Mouse (Mus musculus) c-Kit-negative CD71-positive TER-119-positive erythroid progenitor cells, embryonic 14.5 days (primary cell): ENCODE measurements around the gene Hipk3.

Experiments used
- DNase-seq: peaks from one replicate; pipeline ENCODE4 v3.0.0-alpha.2; 2013; ENCODE audit warnings: low read depth, low spot score

Gene Hipk3

DNA sequence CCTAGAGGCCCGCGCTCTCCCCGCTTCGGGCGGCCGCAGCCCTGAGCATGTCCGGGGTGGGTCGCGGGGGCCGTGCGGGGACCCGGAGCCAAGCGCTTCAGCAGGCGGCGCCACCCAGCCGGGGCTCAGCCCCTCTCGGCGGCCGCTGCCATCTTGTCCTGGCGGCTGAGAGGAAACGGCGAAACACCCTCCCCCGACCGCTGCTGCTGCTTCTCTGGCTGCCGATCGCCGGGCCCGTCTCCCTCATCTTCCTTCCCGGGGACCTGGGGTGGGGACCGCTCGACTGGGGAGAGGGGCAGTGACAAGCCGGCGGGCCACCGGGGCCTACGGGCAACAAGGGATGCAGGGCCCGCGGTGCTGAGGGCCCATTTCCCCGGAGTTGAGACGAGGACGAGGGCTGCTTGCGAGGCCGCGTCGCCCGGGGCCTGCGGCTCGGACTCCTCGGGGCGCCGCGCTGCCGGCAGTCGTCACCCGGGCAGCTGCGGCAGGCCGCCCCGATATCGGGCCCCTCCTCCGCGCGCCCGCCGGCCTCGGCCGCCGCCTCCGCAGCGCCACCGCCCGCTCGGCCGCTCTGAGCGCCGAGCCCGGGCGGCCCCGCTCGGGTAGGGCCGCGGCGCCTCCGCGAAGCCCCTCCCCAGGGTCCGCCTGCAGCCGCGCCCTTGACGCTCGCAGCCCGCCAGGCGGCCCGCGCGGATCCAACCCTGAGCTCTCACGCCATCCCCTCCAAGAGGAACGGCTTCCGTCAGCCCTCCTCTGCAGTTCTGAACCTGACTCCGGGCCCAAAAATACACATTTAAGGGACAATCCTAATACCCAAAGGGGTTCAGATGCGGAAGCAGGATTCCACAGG lies at the start of gene Hipk3:
Hipk3 (minus strand) TSS at position 496 of the 850 bp plus-strand sequence.
- peak; percentile 50 for DNase-seq

GRCm38 (mm10) chr2:104540286-104540685 lies 46.0 kb upstream of the Hipk3 start:
- no peak for DNase-seq

DNA sequence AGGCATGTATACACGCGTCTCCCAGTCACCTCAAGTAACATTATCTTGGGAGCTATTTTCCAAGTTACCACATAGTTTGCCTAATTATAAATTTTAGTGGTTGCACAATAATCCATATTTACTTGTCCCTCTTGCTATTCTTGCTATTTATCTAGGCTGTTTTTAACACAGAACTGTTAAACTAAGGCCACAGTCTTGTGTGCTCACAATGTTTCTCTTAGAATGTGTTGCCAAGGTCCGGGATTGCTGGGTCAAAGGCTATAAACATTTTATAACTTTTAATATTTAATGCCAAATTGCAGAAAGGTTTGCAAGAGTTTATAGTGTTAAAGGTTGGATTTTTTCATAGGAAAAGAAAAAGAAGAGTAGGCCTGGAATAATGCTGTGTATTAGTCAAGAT lies 40.5 kb upstream of the Hipk3 start:
- DNase-seq: no peak

- DNase-seq: no peak
These were observed 38.3 kb upstream of the Hipk3 start for GRCm38 (mm10) chr2:104532548-104532947.

DNA sequence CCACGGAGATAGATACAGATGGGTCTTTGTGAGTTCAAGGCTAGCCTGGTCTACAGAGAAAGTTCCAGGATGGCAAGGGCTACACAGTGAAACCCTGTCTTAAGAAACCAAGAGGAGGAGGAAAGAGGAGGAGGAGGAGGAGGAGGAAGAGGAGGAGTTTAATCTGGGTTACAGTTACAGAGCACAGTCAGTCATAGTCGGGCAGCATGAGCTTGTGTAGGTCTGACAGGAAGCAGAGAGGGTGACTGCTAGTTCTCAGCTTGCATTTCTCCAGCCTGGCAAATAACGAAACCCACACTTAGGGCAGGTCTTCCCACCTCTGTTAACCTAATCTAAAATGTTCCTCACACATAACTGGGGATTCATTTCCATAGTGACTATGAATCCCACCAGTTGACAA lies 32.3 kb upstream of the Hipk3 start:
- DNase-seq: no peak

- no peak for DNase-seq
These were observed 31.3 kb upstream of the Hipk3 start for GRCm38 (mm10) chr2:104525506-104525905.

GRCm38 (mm10) chr2:104511622-104512021 lies 17.4 kb upstream of the Hipk3 start:
- DNase-seq: no peak

GRCm38 (mm10) chr2:104502388-104502787 lies 8.1 kb upstream of the Hipk3 start:
- no peak for DNase-seq

- DNase-seq: no peak
These were observed 6.8 kb upstream of the Hipk3 start for GRCm38 (mm10) chr2:104501091-104501490.

GRCm38 (mm10) chr2:104497771-104498170 lies 3.5 kb upstream of the Hipk3 start:
- no peak for DNase-seq

GRCm38 (mm10) chr2:104497231-104497630 lies 3.0 kb upstream of the Hipk3 start:
- DNase-seq: no peak

- no peak for DNase-seq
These were observed 2.0 kb upstream of the Hipk3 start for GRCm38 (mm10) chr2:104496206-104496605.

- no peak for DNase-seq
These were observed 547 bp upstream of the Hipk3 start for GRCm38 (mm10) chr2:104494801-104495185.

GRCm38 (mm10) chr2:104493021-104493950 lies 960 bp downstream of the Hipk3 start:
- peak; percentile 70 for DNase-seq

- no peak for DNase-seq
These were observed 2.9 kb downstream of the Hipk3 start for GRCm38 (mm10) chr2:104491221-104491795.

- DNase-seq: no peak
These were observed 3.5 kb downstream of the Hipk3 start for GRCm38 (mm10) chr2:104490761-104491160.

DNA sequence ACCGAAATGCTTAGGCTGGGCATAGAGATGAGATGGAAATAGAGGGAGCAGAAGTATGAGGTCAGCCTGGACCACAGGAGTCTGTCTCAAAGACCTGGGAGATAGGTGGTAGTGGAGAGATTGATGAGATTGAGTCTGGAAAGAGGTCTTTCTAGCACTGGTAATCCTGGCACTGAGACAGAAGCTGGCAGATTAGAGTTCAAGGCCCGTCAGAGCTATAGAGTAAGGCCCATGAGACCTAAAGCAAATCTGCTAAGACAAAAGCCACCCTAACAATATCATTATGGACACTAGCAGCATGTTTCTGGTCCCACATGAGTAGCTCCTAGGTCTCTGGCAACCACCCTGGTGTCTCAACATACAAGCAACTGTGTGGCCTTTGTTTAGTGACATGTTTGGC lies 4.4 kb downstream of the Hipk3 start:
- no peak for DNase-seq

DNA sequence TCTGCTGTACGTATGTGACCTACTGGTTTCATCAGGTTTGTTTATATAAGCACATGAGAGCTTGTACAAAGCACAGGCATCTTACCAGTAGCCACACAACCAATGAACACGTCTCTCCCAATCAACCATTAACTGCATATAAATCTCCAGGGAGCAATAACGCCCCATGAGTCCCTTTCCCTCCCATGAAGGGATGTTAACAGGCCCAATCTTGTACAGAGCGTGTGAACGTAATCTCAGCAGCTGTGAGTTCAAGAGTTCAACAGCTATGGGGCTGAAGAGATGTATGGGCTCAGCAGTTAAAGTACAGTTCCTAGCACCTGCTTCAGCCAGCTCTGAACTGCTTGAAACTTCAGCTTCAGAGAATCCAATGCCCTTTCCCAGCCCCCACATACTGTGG lies 9.8 kb downstream of the Hipk3 start:
- no peak for DNase-seq

- no peak for DNase-seq
These were observed 12.1 kb downstream of the Hipk3 start for GRCm38 (mm10) chr2:104482156-104482555.

- no peak for DNase-seq
These were observed 15.2 kb downstream of the Hipk3 start for GRCm38 (mm10) chr2:104479054-104479453.

DNA sequence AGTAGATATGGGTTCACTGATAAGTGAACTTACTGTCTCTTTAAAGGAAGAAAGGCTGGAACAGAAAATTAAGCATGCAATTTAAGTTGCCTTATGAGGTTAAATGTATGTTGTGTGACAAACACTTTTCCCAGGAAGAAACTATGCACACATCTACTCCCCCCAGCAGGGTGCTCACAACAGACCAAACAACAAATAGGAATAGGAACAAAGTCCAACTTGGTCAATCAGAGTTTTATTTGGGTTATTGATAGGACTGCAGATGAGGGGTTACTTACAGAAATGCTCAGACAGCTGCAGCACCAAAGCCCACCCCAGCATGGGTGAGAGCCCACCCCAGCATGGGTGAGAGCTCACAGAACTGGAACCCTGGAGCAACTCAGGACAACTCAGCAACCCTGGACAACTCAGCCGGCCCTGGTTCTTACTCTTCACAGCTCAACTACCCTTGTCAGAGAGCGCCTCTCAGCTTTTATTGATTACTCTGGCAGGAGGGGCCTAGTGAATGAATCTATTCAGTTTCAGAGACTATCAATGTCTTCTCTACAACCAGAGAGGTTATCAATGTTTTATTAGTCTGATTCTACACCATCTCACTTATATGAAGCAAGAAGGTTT lies 16.7 kb downstream of the Hipk3 start:
- no peak for DNase-seq

GRCm38 (mm10) chr2:104472056-104472455 lies 22.2 kb downstream of the Hipk3 start:
- no peak for DNase-seq
